Mouse (Mus musculus): ENCODE results near the gene Etnk2.

The Etnk2 gene

GRCm38 (mm10) chr1:133356330-133356729 is 7.0 kb upstream of the Etnk2 start:
- peaks cover 8% of the 10 kb centered on the region; the same call in 1 of the 2 replicates for H3K4me1 ChIP-seq (replicated peaks; ENCODE audit: low read depth, low read length)
- TF ChIP-seq CTCF (conservative IDR thresholded peaks at IDR 0.05; ENCODE audit: low read length) (no peak), NANOG (IDR thresholded peaks at IDR 0.05; ENCODE audit: borderline replicate concordance, low read length) (no peak), POU5F1 (IDR thresholded peaks at IDR 0.05; ENCODE audit: borderline replicate concordance, low read length) (no peak)
- H3K4me3 ChIP-seq (replicated peaks; ENCODE audit: low read length) = no peak overlapping the region
- peaks cover 21% of the 10 kb centered on the region for H3K9me3 ChIP-seq (ENCODE audit: low read length)
- H3K36me3 ChIP-seq (ENCODE audit: insufficient read depth, low read length) = no peaks in the 10 kb centered on the region
- peaks cover 53% of the 10 kb centered on the region for H3K27me3 ChIP-seq (ENCODE audit: insufficient read depth, low read length)

DNA sequence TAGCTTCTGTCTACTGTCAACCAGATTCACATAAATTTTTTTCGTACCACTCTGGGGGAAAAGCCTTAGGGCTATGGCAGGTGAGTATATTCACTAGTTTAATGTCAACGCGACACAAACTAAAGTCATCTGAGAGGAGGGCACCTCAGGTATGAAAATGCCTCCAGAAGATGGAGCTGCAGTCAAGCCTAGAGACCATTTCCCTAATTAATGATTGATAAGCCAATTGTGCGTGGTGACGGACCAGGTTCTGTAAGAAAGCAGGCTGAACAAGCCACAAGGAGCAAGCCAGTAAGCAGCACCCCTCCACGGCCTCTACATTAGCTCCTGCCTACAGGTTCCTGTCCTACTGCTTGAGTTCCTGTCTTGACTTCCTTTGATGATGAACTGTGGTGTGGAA is 2.4 kb upstream of the Etnk2 start:
- TF ChIP-seq NANOG (IDR thresholded peaks at IDR 0.05; ENCODE audit: borderline replicate concordance, low read length) (no peak), CTCF (conservative IDR thresholded peaks at IDR 0.05; ENCODE audit: low read length) (no peak), POU5F1 (IDR thresholded peaks at IDR 0.05; ENCODE audit: borderline replicate concordance, low read length) (no peak)
- peaks cover 65% of the 10 kb centered on the region for H3K27me3 ChIP-seq (ENCODE audit: insufficient read depth, low read length)
- peaks cover 35% of the 10 kb centered on the region for H3K4me1 ChIP-seq (replicated peaks; ENCODE audit: low read depth, low read length)
- no peak overlapping the region for H3K4me3 ChIP-seq (replicated peaks; ENCODE audit: low read length)
- H3K9me3 ChIP-seq (ENCODE audit: low read length) = peaks cover 40% of the 10 kb centered on the region
- H3K36me3 ChIP-seq (ENCODE audit: insufficient read depth, low read length) = 0 out of 2 replicates have a peak, but pooled peaks cover 2% of the 10 kb centered on the region

GRCm38 (mm10) chr1:133362103-133362502 is 1.3 kb upstream of the Etnk2 start:
- 0 out of 2 replicates have a peak, but pooled peaks cover 2% of the 10 kb centered on the region for H3K36me3 ChIP-seq (ENCODE audit: insufficient read depth, low read length)
- peaks cover 43% of the 10 kb centered on the region for H3K4me1 ChIP-seq (replicated peaks; ENCODE audit: low read depth, low read length)
- H3K27me3 ChIP-seq (ENCODE audit: insufficient read depth, low read length) = peaks cover 63% of the 10 kb centered on the region
- no peak overlapping the region for H3K4me3 ChIP-seq (replicated peaks; ENCODE audit: low read length)
- peaks cover 40% of the 10 kb centered on the region for H3K9me3 ChIP-seq (ENCODE audit: low read length)
- TF ChIP-seq NANOG (IDR thresholded peaks at IDR 0.05; ENCODE audit: borderline replicate concordance, low read length) (no peak), POU5F1 (IDR thresholded peaks at IDR 0.05; ENCODE audit: borderline replicate concordance, low read length) (no peak), CTCF (conservative IDR thresholded peaks at IDR 0.05; ENCODE audit: low read length) (no peak)

DNA sequence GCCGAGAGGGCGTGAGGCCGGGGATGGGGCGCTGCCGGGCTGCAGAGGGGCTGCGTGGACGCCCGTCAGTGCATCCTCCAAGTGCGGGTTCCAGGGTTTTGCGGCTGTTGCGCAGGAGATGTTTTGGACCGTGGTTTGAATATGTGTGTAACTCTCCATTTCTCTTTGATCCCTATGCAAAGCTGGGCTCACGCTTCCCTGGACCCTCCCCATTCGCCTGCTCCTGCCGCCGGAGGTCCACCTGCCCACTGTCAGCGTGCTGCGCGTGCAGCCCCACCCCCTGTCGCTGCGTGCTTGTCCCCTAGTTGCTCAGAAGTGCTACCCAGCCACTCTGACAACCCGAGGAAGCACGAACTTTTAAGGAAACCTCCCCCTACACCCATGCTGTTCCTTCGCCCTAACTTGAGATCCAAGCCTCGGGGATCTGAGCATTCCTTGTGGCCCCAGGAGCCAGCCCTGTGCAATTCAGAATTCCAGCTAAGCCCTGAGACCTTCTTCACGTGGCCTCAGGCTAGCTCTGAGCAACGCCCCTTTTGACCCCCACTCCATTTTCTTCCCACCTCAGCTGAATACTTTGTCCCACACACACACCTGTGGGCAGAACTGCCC is 754 bp downstream of the Etnk2 start:
- H3K4me1 ChIP-seq (replicated peaks; ENCODE audit: low read depth, low read length) = peaks cover 62% of the 10 kb centered on the region
- peak overlapping the region; percentile 94 for H3K4me3 ChIP-seq (replicated peaks; ENCODE audit: low read length)
- peaks cover 40% of the 10 kb centered on the region for H3K9me3 ChIP-seq (ENCODE audit: low read length)
- H3K36me3 ChIP-seq (ENCODE audit: insufficient read depth, low read length) = 0 out of 2 replicates have a peak, but pooled peaks cover 2% of the 10 kb centered on the region
- TF ChIP-seq CTCF (conservative IDR thresholded peaks at IDR 0.05; ENCODE audit: low read length) (no peak), NANOG (IDR thresholded peaks at IDR 0.05; ENCODE audit: borderline replicate concordance, low read length) (no peak), POU5F1 (IDR thresholded peaks at IDR 0.05; ENCODE audit: borderline replicate concordance, low read length) (no peak)
- H3K27me3 ChIP-seq (ENCODE audit: insufficient read depth, low read length) = peaks cover 50% of the 10 kb centered on the region

- peak overlapping the region; percentile 94; the same call in 1 of the 2 replicates for H3K4me3 ChIP-seq (replicated peaks; ENCODE audit: low read length)
- TF ChIP-seq POU5F1 (IDR thresholded peaks at IDR 0.05; ENCODE audit: borderline replicate concordance, low read length) = no peak
- no peak for TF ChIP-seq NANOG (IDR thresholded peaks at IDR 0.05; ENCODE audit: borderline replicate concordance, low read length)
- TF ChIP-seq CTCF (conservative IDR thresholded peaks at IDR 0.05; ENCODE audit: low read length) = no peak
- 0 out of 2 replicates have a peak, but pooled peaks cover 2% of the 10 kb centered on the region for H3K36me3 ChIP-seq (ENCODE audit: insufficient read depth, low read length)
- peaks cover 69% of the 10 kb centered on the region for H3K4me1 ChIP-seq (replicated peaks; ENCODE audit: low read depth, low read length)
- H3K27me3 ChIP-seq (ENCODE audit: insufficient read depth, low read length) = peaks cover 43% of the 10 kb centered on the region
- peaks cover 34% of the 10 kb centered on the region for H3K9me3 ChIP-seq (ENCODE audit: low read length)
Observed at GRCm38 (mm10) chr1:133364890-133365289, 1.5 kb downstream of the Etnk2 start.

GRCm38 (mm10) chr1:133366951-133367605 is 3.7 kb downstream of the Etnk2 start:
- TF ChIP-seq NANOG (IDR thresholded peaks at IDR 0.05; ENCODE audit: borderline replicate concordance, low read length) = no peak
- no peak for TF ChIP-seq CTCF (conservative IDR thresholded peaks at IDR 0.05; ENCODE audit: low read length)
- TF ChIP-seq POU5F1 (IDR thresholded peaks at IDR 0.05; ENCODE audit: borderline replicate concordance, low read length) = no peak
- H3K4me1 ChIP-seq (replicated peaks; ENCODE audit: low read depth, low read length) = peaks cover 72% of the 10 kb centered on the region
- peaks cover 38% of the 10 kb centered on the region for H3K27me3 ChIP-seq (ENCODE audit: insufficient read depth, low read length)

DNA sequence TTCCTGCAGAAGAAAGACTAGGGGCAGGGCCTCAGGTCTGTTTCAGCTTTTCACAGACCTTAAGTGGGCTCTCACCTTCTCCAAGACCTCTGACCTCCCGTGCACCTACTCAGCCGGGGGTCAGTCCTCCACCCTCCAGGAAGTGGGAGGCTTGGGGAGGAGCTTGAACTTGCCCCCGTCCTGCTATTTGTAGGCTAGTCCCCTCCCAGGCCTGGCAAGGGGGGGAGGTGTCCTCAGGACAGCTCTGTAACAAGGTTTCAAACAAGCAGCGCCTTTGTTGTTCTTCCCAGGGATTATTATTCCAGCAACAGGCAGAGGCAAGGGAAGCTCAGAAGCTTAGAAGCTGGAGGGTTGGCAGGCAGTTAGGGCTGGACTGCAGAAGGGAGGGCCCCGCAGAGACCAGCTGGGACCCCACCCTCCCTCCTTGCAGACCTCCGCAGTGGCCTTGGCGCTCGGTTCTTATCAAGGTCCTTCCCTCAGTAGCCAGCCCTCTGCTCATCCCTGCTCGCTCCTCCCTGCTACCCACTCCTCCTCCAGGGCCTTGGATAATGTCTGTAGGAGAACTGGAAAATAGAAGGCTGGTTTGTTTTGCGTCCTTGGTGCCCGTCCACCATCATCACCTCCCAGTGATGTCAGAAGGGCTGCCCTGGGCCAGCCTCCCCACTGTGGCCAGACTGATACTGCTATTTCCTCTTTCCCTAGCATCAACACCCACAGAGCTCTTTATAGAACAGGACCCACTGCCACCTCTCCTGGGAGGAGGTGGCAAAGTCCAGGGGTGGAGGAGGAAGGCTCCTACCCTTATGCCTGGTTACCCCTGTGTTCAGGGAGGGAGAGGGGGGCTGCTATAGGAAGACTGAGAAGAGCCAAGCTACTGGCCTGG is 4.5 kb downstream of the Etnk2 start:
- 0 out of 2 replicates have a peak, but pooled peaks cover 2% of the 10 kb centered on the region for H3K36me3 ChIP-seq (ENCODE audit: insufficient read depth, low read length)

More at GRCm38 (mm10) chr1:133366951-133367605, 3.7 kb downstream of the Etnk2 start:
- Histone ChIP-seq H3K9me3 (ENCODE audit: low read length) (peaks cover 12% of the 10 kb centered on the region), H3K4me3 (replicated peaks; ENCODE audit: low read length) (0 out of 2 replicates have a peak overlapping the region, but pooled peaks have one; percentile 43), H3K36me3 (ENCODE audit: insufficient read depth, low read length) (0 out of 2 replicates have a peak, but pooled peaks cover 2% of the 10 kb centered on the region)

GRCm38 (mm10) chr1:133368644-133369043 is 5.3 kb downstream of the Etnk2 start:
- Histone ChIP-seq H3K9me3 (ENCODE audit: low read length) (no peaks in the 10 kb centered on the region), H3K27me3 (ENCODE audit: insufficient read depth, low read length) (peaks cover 31% of the 10 kb centered on the region), H3K4me3 (replicated peaks; ENCODE audit: low read length) (0 out of 2 replicates have a peak overlapping the region, but pooled peaks have one; percentile 43), H3K4me1 (replicated peaks; ENCODE audit: low read depth, low read length) (peaks cover 69% of the 10 kb centered on the region), H3K36me3 (ENCODE audit: insufficient read depth, low read length) (0 out of 2 replicates have a peak, but pooled peaks cover 2% of the 10 kb centered on the region)
- TF ChIP-seq POU5F1 (IDR thresholded peaks at IDR 0.05; ENCODE audit: borderline replicate concordance, low read length) (no peak), NANOG (IDR thresholded peaks at IDR 0.05; ENCODE audit: borderline replicate concordance, low read length) (no peak), CTCF (conservative IDR thresholded peaks at IDR 0.05; ENCODE audit: low read length) (no peak)

More for the DNA sequence above, 4.5 kb downstream of the Etnk2 start:
- H3K4me3 ChIP-seq (replicated peaks; ENCODE audit: low read length) = peak overlapping the region; percentile 43; the same call in 1 of the 2 replicates
- no peak for TF ChIP-seq CTCF (conservative IDR thresholded peaks at IDR 0.05; ENCODE audit: low read length)
- H3K4me1 ChIP-seq (replicated peaks; ENCODE audit: low read depth, low read length) = peaks cover 73% of the 10 kb centered on the region
- peaks cover 5% of the 10 kb centered on the region; the same call in 1 of the 2 replicates for H3K9me3 ChIP-seq (ENCODE audit: low read length)
- H3K27me3 ChIP-seq (ENCODE audit: insufficient read depth, low read length) = peaks cover 38% of the 10 kb centered on the region

Data from E14TG2a.4 (cell line).